Mouse (Mus musculus) erythroblast, embryonic 14.5 days (primary cell): ENCODE data around the gene Sis. TPM values are rescaled to one million over a fixed set of nuclear protein-coding genes. Genes with fewer than 3 reads are reported as not detected.

Source experiments
- H3K27me3 ChIP-seq: 2 replicates; pipeline ENCODE4 v1.6.1; 2012; ENCODE audit warnings: inconsistent platforms; ENCODE audit not compliant: control insufficient read depth
- H3K36me3 ChIP-seq: 2 replicates; pipeline ENCODE4 v1.6.1; 2012; ENCODE audit warnings: mild to moderate bottlenecking, inconsistent platforms; ENCODE audit not compliant: control insufficient read depth
- H3K4me1 ChIP-seq: 2 replicates; pipeline ENCODE4 v1.6.1; 2012; ENCODE audit warnings: inconsistent platforms; ENCODE audit not compliant: control insufficient read depth
- H3K4me3 ChIP-seq: replicated peaks from 2 replicates; pipeline ENCODE3; 2012; ENCODE audit warnings: moderate library complexity, mild to moderate bottlenecking, inconsistent platforms
- H3K9me3 ChIP-seq: 2 replicates; pipeline ENCODE4 v1.6.1; 2012; ENCODE audit warnings: low read length, inconsistent platforms, mixed read lengths; ENCODE audit not compliant: control insufficient read depth
- GATA1 ChIP-seq: IDR thresholded peaks from 2 replicates; pipeline ENCODE4 v1.6.1; 2012; ENCODE audit warnings: low read length, inconsistent platforms, mixed read lengths
- TAL1 ChIP-seq: IDR thresholded peaks from 3 replicates; pipeline ENCODE4 v1.6.1; 2012; ENCODE audit warnings: low read length, inconsistent platforms, mixed read lengths
- polyA plus RNA-seq: library from polyadenylated mRNA; stranded (reverse); fragments of >175 nt; gene quantifications from 2 replicates; pipeline ENCODE4 v1.2.3, GENCODE M21; 2012

The Sis gene
- not detected in 2 replicates for polyA plus RNA-seq

DNA sequence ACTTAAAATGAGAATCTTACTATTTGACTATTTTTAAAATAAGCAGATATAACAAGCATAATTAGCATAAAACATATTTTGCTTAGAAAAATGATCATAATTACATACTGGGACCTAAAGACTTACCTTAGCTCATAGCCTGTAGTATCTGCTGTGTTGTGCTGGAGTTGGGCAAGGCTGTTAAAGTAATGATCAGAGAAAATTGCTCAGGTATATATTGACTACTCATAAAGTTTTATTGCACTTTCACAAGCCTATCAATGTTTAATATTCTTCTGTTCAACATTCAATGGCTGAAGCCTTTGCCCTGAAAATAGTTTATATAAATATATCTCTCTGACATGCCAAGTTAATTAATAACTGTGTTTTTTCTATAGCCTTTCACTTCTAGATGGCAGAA lies at the start of gene Sis:
Gene Sis (minus strand): TSS at position 189 of the 400 bp plus-strand sequence.
- TF ChIP-seq TAL1, result no peak
- TF ChIP-seq GATA1, result no peak
- Histone ChIP-seq H3K9me3 (no peaks in the 10 kb centered on the region), H3K27me3 (no peaks in the 10 kb centered on the region), H3K4me1 (no peaks in the 10 kb centered on the region), H3K36me3 (no peaks in the 10 kb centered on the region), H3K4me3 (no peak within 1 kb of the TSS)

GRCm38 (mm10) chr3:73006045-73006444 lies 38.4 kb upstream of the Sis start:
- Histone ChIP-seq H3K36me3 (no peaks in the 10 kb centered on the region), H3K9me3 (no peaks in the 10 kb centered on the region), H3K4me1 (no peaks in the 10 kb centered on the region), H3K4me3 (no peak overlapping the region), H3K27me3 (no peaks in the 10 kb centered on the region)
- TF ChIP-seq GATA1 (no peak), TAL1 (no peak)

GRCm38 (mm10) chr3:73002933-73003696 lies 35.5 kb upstream of the Sis start:
- no peaks in the 10 kb centered on the region for H3K36me3 ChIP-seq

GRCm38 (mm10) chr3:72997517-72997916 lies 29.9 kb upstream of the Sis start:
- Histone ChIP-seq H3K4me1 (no peaks in the 10 kb centered on the region), H3K36me3 (no peaks in the 10 kb centered on the region), H3K27me3 (no peaks in the 10 kb centered on the region), H3K4me3 (no peak overlapping the region), H3K9me3 (no peaks in the 10 kb centered on the region)
- TF ChIP-seq GATA1, result no peak
- TF ChIP-seq TAL1, result no peak

More at GRCm38 (mm10) chr3:73002933-73003696, 35.5 kb upstream of the Sis start:
- no peaks in the 10 kb centered on the region for H3K4me1 ChIP-seq
- TF ChIP-seq TAL1 (no peak), GATA1 (no peak)
- no peak overlapping the region for H3K4me3 ChIP-seq
- no peaks in the 10 kb centered on the region for H3K27me3 ChIP-seq
- no peaks in the 10 kb centered on the region for H3K9me3 ChIP-seq

DNA sequence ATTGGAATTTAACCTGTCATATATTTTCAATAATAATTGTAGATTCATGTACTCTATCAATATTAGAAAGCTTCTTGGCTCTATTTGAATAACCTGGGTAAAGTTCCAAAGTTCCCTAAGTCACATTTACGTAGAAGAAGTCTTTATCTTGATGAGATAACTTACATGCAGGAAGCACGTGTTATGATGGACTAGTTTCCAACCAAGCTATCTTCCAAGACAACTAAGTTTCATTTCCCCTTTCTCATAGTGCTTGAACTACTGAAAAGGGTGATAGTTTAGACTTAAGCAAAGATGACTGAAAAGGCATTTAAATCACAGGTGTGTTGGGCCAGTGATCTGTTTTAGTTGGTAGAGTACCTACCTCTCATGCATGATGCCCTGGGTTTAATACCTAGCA lies 23.3 kb upstream of the Sis start:
- Histone ChIP-seq H3K4me3 (no peak overlapping the region), H3K27me3 (no peaks in the 10 kb centered on the region), H3K9me3 (no peaks in the 10 kb centered on the region), H3K36me3 (no peaks in the 10 kb centered on the region), H3K4me1 (no peaks in the 10 kb centered on the region)
- TF ChIP-seq GATA1 (no peak), TAL1 (no peak)

GRCm38 (mm10) chr3:72976602-72977001 lies 8.9 kb upstream of the Sis start:
- Histone ChIP-seq H3K27me3 (no peaks in the 10 kb centered on the region), H3K9me3 (no peaks in the 10 kb centered on the region), H3K4me3 (no peak overlapping the region), H3K4me1 (no peaks in the 10 kb centered on the region), H3K36me3 (no peaks in the 10 kb centered on the region)
- TF ChIP-seq TAL1 (no peak), GATA1 (no peak)

DNA sequence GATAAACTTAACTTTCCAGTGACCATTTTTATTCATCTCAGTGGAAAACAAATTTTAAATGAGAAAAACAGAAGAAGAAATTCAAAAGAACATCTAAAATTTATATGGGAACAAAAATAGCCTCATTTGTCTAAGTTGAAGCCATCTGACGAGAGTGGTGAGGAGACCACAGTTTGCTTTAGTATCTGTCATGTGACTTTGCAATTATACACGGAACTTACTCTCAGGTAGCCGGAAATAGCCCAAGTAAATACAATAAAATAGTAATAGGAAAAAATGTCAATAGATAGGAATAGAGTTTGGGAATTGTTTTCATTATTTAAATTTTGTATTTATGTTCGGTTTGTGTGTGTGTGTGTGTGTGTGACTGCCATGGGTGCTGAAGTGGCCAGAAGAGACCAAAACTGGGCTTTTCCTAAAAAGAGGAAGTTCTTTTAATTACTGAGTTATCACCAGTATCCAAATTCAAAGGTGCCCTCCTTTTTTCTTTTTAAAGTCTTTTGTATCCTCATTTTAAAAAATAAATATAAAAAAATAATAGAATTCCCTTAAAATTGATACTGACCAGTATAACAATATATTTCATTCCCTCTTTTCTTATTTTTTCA lies 48.6 kb downstream of the Sis start:
- no peaks in the 10 kb centered on the region for H3K9me3 ChIP-seq
- H3K36me3 ChIP-seq, result no peaks in the 10 kb centered on the region
- no peaks in the 10 kb centered on the region for H3K4me1 ChIP-seq
- H3K27me3 ChIP-seq, result no peaks in the 10 kb centered on the region
- TF ChIP-seq TAL1 (no peak), GATA1 (no peak)
- H3K4me3 ChIP-seq, result no peak overlapping the region

DNA sequence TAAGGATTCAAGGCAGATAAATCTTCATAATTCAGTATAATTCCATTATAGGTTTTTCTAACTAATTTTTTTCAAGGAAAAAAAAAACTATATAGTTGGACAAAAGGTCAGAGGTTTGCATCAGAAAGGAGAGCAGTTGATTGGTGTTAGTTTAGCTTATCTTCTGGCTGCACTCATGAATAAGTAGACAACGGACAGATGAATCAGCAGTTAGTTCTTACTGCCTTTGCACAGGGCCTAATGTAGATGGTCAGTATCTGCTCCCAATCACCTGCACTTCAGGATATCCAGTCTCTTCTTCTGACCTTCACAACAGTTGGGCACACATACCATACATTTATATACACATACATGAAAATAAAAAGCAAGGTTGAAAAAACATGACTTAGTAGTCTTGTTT lies 85.2 kb downstream of the Sis start:
- H3K36me3 ChIP-seq, result no peaks in the 10 kb centered on the region
- TF ChIP-seq TAL1 (no peak), GATA1 (no peak)
- no peaks in the 10 kb centered on the region for H3K27me3 ChIP-seq
- no peaks in the 10 kb centered on the region for H3K4me1 ChIP-seq
- no peaks in the 10 kb centered on the region for H3K9me3 ChIP-seq
- no peak overlapping the region for H3K4me3 ChIP-seq

DNA sequence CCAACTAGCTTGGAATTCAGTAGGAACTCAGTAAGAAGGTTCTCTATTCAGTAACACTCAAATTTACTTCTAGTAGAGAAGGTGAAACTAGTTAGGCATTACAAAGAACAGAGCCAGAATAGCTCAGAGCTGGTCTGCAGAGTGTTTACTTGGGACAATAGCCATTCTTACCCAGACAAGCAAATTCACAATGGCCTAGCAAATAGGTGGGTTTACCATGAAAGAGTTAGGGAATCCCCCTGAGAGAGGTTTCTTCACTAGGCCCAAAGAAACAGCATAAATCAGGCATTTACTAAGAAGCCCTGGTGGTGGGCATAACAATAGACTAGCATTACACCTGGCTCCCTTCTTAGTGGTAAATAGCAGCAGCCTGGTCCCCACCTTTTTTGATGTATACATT lies 99.5 kb downstream of the Sis start:
- H3K9me3 ChIP-seq, result no peaks in the 10 kb centered on the region; the same call in 1 of the 2 replicates
- no peaks in the 10 kb centered on the region for H3K27me3 ChIP-seq
- H3K4me3 ChIP-seq, result no peak overlapping the region
- no peaks in the 10 kb centered on the region for H3K36me3 ChIP-seq
- TF ChIP-seq TAL1 (no peak), GATA1 (no peak)
- H3K4me1 ChIP-seq, result no peaks in the 10 kb centered on the region

- TF ChIP-seq TAL1 (no peak), GATA1 (no peak)
- Histone ChIP-seq H3K36me3 (no peaks in the 10 kb centered on the region), H3K9me3 (no peaks in the 10 kb centered on the region; the same call in 1 of the 2 replicates)
Observed at GRCm38 (mm10) chr3:72858738-72859137, 108.9 kb downstream of the Sis start.

More at GRCm38 (mm10) chr3:72858738-72859137, 108.9 kb downstream of the Sis start:
- H3K27me3 ChIP-seq, result no peaks in the 10 kb centered on the region
- no peak overlapping the region for H3K4me3 ChIP-seq
- H3K4me1 ChIP-seq, result no peaks in the 10 kb centered on the region
